Mouse (Mus musculus) adrenal gland, postnatal 25 days (tissue): Measurements from ENCODE around the gene Hist1h2bf. TPM values are rescaled to one million over a fixed set of nuclear protein-coding genes. Genes with fewer than 3 reads are reported as not detected.
"Not testable (repeated sequence)": the region's sequence is repeated elsewhere in the genome, so short reads cannot be mapped to it uniquely, and the experiment has no call there.

Experiments used
- DNase-seq: peaks from one replicate; pipeline ENCODE4 v3.0.0; 2021; ENCODE audit warnings: mixed read lengths
- total RNA-seq: library from RNA; stranded (reverse); gene quantifications from 2 replicates; pipeline ENCODE4 v1.2.3, GENCODE M21; 2021

Hist1h2bf gene
- total RNA-seq, 1 experiment from 2014 or later = 62.9 TPM

DNA sequence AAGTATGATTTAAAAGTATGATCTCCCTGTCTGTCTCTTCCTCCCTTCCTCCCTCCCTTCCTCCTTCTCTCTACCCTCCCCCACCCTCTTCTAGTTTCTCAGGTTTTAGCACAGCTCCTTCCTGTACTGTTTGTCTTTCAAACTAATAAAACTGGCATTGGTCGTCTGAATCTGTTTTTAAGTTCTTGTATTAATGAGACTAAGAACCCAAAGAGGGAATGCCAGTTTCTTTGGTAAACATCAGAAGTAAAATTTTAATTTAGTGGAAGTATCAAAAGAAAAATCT, 12.9 kb upstream of the Hist1h2bf start:
- DNase-seq = no peak

DNA sequence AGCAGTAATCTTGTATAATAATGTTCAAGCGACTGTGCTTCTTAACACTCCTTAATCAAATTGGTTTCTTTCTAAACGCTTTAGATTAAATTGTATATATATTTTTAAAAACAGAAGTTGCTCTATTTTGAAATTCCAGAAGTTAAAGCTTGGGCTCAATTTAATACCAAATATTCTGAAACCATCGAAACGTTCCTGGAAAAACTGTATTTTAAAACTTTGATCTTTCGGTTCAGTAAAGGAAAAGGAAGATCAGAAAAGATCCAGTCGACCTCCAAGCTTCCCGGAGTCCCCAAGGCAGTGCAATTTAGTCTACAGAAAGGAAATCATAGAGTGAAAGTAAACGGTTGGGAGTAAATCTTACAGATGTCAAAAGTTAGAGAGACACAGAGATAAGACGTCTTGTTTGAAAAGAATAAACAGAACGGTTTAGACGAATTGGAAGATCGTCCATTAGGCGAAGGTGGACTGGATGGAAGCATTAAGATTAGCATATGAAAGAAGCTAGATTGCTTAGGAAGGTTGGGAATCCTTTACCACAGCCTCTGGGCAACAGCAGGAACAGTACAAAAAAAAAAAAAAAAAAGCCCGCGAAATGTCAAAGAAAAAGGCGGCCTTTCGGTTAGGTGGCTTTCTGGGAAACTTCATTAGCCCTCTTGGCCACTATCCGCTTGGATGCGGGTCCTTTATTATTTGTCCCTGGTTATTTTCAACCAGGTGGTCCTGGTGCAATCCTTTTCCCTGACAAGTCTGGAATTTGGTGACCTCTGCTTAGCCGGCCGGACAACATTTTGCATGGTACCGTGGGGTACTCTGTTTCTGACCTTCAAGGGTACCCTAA, 12.3 kb upstream of the Hist1h2bf start:
- no peak for DNase-seq

DNA sequence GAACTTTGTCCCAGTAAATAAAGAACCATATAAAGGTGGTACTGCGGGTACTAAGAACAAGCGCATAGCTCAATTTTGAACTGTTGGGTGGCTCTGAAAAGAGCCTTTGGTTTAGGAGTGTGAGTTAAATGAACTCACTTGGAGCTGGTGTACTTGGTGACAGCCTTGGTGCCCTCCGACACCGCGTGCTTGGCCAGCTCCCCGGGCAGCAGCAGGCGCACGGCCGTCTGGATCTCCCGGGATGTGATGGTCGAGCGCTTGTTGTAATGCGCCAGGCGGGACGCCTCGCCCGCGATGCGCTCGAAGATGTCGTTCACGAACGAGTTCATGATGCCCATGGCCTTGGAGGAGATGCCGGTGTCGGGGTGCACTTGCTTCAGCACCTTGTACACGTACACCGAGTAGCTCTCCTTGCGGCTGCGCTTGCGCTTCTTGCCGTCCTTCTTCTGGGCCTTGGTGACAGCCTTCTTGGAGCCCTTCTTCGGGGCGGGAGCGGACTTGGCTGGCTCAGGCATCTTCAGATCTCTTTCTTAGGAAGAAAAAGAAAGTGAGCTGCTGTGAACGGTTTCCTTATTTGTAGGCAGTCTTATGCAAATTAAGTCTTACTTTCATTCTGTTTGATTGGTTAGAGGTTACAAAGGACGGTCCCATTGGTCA, 11.6 kb upstream of the Hist1h2bf start:
- DNase-seq = peak; percentile 43

DNA sequence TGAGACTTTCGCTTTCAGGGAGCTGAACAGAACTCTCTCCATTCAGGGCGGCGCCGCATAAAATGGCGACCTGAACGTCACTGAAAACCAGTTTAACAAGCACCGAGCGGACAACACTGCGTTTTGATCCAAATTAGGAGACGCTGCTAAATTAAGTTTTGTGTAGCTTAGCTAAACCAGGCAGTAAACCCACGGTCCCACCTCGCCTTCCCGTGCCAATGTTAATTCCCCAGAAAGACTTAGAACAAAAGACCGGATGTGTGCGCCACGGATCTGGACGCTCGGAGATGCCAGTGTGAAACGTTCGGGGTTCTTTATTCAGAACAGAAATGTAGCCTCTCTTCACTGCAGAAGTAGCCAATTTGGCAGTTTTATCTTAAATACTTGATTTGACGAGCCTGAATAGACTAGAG, 11.0 kb upstream of the Hist1h2bf start:
- peak; percentile 64 for DNase-seq

DNA sequence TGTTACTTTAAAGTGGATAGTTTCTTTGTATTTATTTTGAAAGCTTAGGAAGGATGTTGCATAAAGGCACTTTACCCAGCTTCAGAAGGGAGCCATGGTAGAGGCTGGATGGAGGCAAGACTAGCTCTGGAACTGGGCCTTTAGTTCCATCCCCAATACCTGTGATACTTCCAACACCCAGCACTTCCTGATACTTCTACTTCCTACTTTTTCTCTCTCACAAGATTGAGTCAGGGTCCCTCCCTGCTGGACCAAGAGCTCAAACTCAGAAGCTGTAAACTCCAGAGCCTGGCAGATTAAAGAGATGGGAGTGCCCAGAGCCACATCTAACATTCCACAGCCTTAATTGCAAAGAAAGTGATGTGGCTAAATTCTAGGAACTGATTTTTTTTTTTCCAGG, 10.3 kb upstream of the Hist1h2bf start:
- no peak for DNase-seq

DNA sequence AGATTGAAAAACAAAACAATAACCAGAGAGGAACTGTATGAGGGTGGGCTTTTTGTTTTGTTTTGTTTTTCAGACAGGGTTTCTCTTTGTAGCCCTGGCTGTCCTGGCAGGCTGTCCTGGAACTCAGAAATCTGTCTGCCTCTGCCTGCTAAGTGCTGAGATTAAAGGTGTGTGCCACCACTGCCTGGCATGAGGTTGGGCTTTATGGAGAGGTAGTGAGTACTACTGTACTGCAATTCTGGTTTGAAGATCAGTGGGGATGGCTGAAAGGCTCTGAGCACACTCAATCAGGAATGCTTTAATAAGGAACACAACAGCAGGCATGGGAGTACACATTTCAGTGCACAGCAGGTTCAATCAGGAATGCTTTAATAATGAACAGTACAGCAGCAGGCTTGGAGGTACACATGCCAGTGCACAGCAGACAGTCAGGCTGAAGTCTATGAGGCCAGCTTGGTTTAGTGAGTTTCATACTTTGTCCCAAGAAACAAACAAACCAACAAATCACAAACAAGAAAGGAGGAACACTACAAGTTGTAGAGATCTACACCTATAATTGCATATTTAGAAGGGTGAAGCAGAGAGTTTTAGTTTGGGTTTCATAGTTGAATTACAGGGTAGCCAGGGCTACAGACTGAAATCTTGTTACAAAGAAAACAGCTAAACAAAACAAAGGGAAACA, 9.5 kb upstream of the Hist1h2bf start:
- DNase-seq = no peak

DNA sequence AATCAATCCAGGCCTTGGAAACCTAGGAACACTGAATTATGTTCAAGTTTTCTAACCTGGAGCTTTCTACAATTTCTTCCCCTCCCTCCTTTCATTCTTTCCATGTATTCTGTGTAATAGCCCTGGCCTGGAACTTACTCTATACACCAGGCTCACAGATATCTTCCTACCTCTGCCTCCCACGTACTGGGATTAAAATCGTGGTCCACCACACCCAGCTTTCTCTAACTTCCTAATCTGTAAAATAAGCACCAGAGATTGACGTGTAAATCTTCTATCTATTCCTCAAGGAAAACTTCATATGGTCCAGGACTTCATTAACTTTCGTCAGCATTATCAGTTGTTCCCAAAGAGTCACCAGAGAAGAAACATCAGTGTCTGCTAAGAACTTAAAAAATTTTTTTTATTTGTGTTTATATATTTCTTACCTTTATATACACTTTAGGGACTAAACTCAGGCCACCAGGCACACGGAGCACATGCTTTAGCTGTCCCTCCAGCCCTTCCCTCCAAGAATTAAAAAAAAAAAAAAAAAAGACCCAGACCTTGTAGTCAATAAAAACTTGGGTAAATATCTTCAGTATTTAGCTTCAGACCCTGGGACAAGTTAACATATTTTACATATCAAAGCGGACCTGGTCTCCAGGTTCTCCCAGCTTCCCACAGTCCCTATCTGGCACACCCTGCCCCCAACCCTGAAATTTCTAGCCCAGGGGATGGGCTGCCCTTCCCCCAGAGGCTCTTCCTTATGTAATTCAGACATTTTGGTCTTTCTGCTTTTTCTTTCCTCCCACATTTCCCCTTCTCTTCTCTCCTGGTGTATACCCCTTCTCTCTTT, 8.4 kb upstream of the Hist1h2bf start:
- DNase-seq = no peak

DNA sequence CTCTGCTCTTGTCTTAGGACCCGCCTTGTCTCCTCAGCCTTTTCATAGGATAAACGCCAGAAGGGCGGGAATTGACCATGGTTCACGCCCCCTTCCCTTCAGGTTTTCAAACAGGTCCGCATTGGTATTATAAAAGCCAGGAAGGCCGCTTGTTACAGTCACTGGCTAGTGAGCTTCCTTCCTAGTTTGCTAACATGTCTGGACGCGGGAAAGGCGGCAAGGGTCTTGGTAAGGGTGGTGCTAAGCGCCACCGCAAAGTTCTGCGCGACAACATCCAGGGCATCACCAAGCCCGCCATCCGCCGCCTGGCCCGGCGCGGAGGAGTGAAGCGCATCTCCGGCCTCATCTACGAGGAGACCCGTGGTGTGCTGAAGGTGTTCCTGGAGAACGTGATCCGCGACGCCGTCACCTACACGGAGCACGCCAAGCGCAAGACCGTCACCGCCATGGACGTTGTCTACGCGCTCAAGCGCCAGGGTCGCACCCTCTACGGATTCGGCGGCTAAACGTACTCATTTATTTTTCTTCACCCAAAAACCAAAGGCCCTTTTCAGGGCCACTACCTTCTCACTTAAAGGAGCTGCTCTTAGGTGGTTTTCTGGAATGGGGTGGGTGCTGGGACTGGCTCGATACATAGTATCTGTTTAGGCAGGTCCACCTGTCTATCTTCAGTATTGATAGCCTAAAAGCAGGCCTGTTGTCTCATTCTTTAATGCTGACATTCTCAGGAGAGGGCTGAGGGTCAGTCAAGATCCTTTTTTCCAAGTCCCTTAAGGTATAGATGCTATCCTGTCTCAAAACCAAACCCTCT, 7.6 kb upstream of the Hist1h2bf start, which contains the start of gene Hist1h4d:
Gene Hist1h4d (plus strand): TSS at position 191 of the 811 bp plus-strand sequence.
- peak; percentile 89 for DNase-seq

DNA sequence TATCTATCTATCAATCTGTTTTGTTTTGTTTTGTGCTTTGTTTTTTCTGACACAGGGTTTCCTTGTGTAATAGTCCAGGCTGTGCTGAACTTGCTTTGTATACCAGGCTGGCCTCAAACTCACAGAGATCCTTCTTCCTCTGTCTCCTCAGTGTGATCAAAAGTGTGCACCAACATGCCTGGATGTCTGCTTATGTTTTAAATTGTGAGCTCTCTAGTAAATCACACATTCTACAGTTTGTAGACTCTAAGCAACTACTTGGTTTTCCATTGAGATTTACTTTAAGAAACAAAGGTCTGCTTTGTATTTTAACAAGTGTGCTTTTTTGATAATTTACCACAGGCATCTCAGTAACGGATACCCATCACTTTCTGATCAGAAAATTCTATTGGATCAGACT, 3.8 kb upstream of the Hist1h2bf start:
- DNase-seq = no peak

DNA sequence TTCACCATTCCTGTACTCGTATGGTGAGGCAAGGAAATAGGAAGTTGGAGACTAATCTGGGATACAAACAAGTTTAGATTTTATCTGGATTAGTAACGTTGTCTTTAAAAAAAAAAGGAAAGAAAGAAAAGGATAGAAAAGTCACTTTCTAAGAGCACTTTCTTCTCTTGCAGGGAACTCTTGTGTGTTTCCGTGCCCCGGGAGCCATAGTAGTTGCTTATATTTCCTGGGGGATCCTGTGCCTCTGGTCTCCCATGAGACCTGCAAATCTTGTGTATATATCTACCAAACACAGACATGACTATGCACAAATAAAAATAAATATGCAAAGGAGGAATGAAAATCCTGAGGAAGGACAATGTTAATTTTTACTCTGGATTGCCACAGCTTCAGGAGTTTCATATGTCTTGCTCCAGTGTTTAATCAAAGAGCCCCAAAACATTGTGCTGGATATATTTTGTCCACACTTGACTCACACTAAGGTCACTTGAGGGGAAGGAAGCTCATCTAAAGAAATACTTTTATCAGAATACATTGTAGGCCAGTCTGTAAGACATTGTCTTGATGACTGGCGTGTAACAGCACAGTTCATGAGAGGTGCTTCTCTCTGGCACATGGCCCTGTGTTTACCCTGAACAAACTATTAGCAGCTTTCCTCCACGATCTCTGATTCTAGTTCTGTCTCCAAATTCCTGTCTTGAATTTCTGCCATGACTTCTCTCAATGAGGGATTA, 3.1 kb upstream of the Hist1h2bf start:
- no peak for DNase-seq

DNA sequence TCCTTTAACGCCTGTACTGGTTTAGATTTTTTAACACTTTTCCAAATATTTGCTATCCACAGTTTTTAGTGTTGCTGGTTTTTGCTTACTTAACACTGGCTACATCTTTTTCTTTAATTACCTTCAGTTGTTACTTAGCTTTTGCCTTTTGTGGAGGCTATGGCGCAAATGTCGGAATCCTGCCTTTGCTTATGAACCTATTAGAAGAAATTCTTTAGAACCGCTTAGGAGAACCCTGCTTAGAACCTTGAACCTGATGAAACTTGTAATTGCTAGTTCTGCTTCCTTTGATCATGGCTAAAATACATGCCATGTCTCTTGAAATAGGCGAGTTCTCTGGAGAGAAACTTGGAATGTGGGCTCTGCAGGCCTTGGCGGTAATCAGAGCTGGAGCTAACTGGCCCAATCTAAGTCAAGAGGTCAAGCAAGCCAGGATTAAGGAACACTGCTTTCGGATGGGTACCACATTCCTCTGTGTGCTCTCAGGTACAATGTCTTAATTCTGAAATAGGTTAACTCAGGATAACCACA, 2.4 kb upstream of the Hist1h2bf start:
- no peak for DNase-seq

DNA sequence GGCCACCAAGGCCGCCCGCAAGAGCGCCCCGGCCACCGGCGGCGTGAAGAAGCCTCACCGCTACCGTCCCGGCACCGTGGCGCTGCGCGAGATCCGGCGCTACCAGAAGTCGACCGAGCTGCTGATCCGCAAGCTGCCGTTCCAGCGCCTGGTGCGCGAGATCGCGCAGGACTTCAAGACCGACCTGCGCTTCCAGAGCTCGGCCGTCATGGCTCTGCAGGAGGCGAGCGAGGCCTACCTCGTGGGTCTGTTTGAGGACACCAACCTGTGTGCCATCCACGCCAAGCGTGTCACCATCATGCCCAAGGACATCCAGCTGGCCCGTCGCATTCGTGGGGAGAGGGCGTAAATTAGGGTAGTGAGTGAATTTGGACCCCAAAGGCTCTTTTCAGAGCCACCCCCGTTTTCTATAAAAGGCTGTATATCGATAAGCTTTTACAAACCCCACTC, 1.9 kb upstream of the Hist1h2bf start:
- DNase-seq = not testable (repeated sequence)

DNA sequence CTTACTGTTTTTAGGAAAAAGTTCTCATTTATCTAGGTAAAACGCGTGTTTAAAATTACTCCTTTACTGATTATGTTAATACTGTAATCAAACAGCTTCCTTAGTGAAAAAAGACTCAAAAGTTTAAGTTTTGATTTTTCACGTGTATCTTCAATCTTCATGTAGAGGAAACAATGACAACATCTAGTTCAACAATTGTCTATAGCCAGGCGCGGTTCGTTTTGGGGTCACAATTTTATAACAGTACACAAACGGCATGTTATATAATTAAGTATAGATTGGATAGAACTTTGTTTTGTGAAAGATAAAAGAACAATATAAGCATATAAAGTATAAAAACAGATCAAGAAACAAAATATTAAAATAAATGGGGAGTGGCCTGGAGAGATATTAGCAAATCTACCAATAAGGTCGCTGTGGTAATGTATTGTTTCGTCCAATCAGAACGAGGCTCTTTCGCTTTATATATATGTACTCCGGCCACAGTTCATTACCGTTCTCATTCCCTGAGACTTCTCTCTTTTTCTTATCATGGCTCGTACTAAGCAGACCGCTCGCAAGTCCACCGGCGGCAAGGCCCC, 1.4 kb upstream of the Hist1h2bf start, which contains the start of gene Hist1h3d:
Gene Hist1h3d (plus strand): TSS at position 493 of the 581 bp plus-strand sequence.
- DNase-seq = no peak

DNA sequence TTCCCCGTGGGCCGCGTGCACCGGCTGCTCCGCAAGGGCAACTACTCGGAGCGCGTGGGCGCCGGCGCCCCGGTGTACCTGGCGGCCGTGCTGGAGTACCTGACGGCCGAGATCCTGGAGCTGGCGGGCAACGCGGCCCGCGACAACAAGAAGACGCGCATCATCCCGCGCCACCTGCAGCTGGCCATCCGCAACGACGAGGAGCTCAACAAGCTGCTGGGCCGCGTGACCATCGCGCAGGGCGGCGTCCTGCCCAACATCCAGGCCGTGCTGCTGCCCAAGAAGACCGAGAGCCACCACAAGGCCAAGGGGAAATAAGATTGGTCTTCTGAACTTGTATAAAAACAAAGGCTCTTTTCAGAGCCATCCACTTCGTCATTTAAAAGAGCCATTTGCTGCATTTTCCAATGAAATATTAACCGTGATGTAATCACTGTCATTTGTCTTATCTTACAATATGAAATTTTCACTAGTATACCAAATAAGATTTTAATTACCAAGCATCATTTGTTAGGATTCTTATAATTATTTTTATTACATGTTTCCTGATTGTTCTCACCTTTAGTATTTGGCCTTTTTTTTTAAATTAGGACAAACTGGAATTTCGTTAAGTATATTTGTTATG, 662 bp upstream of the Hist1h2bf start:
- not testable (repeated sequence) for DNase-seq

DNA sequence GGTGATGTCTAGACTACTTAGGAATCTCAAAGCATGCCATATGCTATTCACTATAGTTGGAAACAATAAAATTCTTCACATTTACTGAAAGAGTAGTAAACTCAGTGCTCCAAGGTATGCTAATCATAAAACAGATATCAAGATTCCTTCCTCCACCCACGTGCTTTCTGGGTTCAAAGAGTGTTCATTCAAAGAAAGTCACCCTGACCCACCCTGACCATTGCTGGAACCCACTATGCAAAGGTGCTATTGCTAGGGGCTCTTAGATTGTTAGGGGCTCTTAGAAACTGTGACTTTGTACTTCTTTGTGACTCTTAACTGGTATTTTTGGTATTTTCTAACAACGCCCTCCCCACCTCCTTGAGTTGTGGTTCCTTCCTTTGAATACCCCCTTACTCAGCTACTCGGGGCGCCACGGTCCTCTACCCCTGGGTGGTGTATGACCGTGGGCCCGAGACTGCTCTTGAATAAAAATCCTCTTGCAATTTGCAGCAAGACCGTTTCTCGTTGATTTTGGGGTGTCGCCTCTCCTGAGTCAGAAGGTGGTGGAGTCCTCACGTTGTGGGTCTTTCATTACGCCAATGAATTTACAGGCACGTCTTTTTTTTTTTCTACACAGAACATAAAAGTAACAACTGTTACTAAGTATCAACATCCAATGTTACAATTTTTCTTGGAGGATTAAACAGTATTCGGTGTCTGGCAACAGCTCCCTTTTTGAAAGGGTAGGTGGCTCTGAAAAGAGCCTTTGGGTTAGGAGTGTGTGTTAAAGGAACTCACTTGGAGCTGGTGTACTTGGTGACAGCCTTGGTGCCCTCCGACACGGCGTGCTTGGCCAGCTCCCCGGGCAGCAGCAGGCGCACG, 730 bp downstream of the Hist1h2bf start:
- DNase-seq = not testable (repeated sequence)

DNA sequence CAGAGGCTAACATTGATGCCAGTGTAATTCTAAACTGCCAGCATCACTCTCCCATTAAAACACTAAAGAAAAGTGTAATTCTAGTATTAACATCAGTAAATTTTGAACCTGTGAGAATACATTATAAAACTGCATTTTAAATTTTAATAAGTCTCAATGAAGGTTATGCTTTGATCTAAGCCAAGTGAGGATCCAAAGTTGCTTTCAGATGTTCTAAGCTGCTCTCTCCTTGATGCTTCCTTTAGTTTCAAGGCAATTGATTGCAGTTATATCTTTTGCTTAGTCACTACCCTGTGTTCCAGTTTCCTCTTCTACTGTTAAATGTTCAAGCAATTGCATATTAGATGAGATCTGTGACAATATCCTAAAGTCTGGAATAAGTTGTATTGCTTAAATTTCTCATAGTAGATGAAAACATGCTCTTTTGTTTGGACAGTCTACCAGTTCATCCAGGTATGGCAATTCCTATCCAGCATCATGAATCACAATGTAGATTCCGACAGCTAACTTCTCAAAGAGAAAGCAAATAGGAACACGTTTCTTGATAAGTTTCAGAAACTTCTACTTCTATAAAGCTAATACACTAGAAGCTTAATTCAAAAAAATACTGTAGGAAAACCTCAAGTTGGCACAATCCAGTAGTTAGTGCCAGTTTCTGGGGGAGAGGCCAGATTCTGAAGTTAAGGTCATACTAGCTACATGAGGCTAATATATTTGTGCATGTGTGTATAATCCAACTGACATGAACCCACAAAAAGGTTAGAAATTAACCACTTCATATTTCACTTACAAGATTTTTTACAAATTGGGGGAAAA, 1.6 kb downstream of the Hist1h2bf start:
- no peak for DNase-seq

DNA sequence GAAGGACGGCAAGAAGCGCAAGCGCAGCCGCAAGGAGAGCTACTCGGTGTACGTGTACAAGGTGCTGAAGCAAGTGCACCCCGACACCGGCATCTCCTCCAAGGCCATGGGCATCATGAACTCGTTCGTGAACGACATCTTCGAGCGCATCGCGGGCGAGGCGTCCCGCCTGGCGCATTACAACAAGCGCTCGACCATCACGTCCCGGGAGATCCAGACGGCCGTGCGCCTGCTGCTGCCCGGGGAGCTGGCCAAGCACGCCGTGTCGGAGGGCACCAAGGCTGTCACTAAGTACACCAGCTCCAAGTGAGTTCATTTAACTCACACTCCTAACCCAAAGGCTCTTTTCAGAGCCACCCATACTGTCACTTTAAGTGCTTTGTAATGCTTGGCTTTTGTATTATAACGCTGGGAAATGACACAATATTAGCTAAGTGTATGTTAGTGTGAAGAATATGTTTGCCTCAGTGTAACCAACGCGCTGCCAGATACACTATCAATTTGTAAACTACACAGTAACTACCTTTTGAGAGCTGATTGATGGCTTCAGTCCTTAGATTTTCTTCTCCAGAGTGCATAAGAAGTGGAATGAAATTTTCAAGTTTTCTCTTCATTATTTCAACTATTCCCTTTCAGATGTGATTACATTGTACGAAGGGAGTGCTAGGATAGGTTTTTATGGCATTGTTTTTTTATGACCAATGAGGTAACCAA, 2.3 kb downstream of the Hist1h2bf start:
- not testable (repeated sequence) for DNase-seq
